Mouse (Mus musculus) kidney, postnatal 10 days (tissue): Measurements from ENCODE around the gene Cnppd1.
A peak's percentile ranks its signal among the peaks of the same experiment; 100 is the strongest.

ENCODE experiments used
- DNase-seq: peaks from one replicate; pipeline ENCODE4 v3.0.0; 2021; ENCODE audit warnings: mixed read lengths

The Cnppd1 gene

GRCm38 (mm10) chr1:75147411-75148135, 5.1 kb upstream of the Cnppd1 start:
- DNase-seq, result no peak

GRCm38 (mm10) chr1:75145589-75145988, 3.1 kb upstream of the Cnppd1 start:
- DNase-seq, result no peak

- peak; percentile 80 for DNase-seq
Measured at GRCm38 (mm10) chr1:75141486-75142190, 873 bp downstream of the Cnppd1 start.

GRCm38 (mm10) chr1:75140601-75141190, 1.8 kb downstream of the Cnppd1 start:
- DNase-seq, result no peak

GRCm38 (mm10) chr1:75138448-75138847, 4.1 kb downstream of the Cnppd1 start:
- DNase-seq, result no peak

GRCm38 (mm10) chr1:75136730-75137129, 5.8 kb downstream of the Cnppd1 start:
- DNase-seq, result no peak

DNA sequence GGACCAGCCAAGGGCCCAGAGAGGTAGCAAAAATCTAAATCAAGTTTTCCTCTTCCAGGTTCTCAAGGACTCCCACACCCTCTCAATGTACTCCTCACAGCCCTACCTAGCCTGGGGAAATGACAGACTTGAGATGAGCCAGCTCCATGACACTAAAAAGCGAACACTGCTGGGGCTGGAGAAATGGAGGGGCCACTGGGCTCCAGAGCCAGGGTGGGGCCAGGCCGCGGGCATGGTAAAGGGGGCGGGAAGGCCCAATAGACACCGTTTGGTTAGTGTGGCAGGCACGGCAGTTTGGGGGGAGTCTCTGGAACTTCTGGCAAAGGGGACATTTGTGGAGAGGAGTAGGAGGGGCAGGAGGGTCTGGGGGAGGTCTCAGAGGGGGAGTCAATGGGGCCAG, 6.2 kb downstream of the Cnppd1 start:
- no peak for DNase-seq

- peak; percentile 61 for DNase-seq
Measured at GRCm38 (mm10) chr1:75133421-75134207, 8.9 kb downstream of the Cnppd1 start, which contains the start of gene Slc23a3. Slc23a3 (minus strand) TSS chr1:75133890.

DNA sequence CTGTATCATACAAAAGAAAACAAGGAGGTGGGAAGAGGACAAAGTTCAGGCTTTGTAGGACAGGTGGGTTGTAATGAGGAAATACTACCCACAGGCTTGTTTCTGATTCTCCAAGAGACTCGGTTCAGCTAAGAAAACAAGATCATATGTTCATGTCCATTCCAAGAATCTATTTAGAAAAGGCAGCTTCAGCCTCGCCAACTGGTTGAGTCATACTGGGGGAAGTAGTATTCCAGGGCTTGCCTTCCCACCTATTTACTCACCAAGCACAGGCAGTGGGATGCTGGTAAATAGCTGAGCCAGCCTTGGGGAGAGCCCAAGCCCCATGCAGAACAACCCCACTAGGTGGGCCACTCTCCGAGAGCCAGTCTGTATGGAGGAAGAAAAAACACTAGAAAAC, 13.9 kb downstream of the Cnppd1 start:
- no peak for DNase-seq

DNA sequence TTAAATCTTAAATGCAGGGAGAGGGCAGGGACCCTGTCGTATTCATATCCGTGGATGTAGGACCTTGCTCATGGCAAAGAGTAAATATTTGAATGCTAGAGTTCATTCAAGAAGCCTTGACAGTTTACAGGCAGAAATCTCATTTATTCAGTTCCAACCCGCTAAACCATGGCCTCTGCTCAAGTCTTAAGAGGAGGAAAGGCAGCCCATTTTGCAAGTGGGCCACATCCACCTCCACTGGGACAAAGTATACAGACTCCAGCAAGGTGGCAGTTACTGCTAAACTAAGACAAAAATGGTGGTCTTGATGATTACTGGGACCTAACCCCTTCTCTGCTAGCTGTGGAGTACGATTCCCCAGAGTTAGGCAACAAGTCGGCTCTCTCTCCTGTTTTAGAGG, 17.1 kb downstream of the Cnppd1 start:
- no peak for DNase-seq

- peak; percentile 98 for DNase-seq
Measured at GRCm38 (mm10) chr1:75124346-75125321, 17.9 kb downstream of the Cnppd1 start, which contains the start of gene Nhej1. Nhej1 (minus strand) TSS chr1:75125200.

GRCm38 (mm10) chr1:75122211-75122610, 20.3 kb downstream of the Cnppd1 start:
- no peak for DNase-seq
